Mouse (Mus musculus): ENCODE data around the gene Fads2.

- TF ChIP-seq GATA1 (IDR thresholded peaks at IDR 0.05; ENCODE audit: low read length) (0 out of 2 replicates have a peak, but pooled peaks have one; percentile 4), TAL1 (IDR thresholded peaks at IDR 0.05; ENCODE audit: low read length) (no peak)
Measured at GRCm38 (mm10) chr19:10094695-10095094, 6.9 kb downstream of the Fads2 start.
